Mouse (Mus musculus): Measurements from ENCODE around the gene Mtrf1l.

Gene Mtrf1l

GRCm38 (mm10) chr10:5805243-5805730, 18.4 kb downstream of the Mtrf1l start, which contains the start of gene Fbxo5:
Fbxo5 (minus strand) TSS chr10:5805600.
- peak; percentile 81 for DNase-seq (ENCODE audit: extremely low spot score, low read depth, low spot score)

- DNase-seq (ENCODE audit: extremely low spot score, low read depth, low spot score): no peak
These were observed 19.0 kb downstream of the Mtrf1l start for GRCm38 (mm10) chr10:5804691-5805156.

GRCm38 (mm10) chr10:5803739-5804138, 20.0 kb downstream of the Mtrf1l start:
- no peak for DNase-seq (ENCODE audit: extremely low spot score, low read depth, low spot score)

- DNase-seq (ENCODE audit: extremely low spot score, low read depth, low spot score): no peak
These were observed 20.8 kb downstream of the Mtrf1l start for GRCm38 (mm10) chr10:5802866-5803265.

- DNase-seq (ENCODE audit: extremely low spot score, low read depth, low spot score): no peak
These were observed 23.2 kb downstream of the Mtrf1l start for GRCm38 (mm10) chr10:5800490-5800889.

- DNase-seq (ENCODE audit: extremely low spot score, low read depth, low spot score): no peak
These were observed 25.6 kb downstream of the Mtrf1l start for GRCm38 (mm10) chr10:5798069-5798468.

- no peak for DNase-seq (ENCODE audit: extremely low spot score, low read depth, low spot score)
These were observed 33.1 kb downstream of the Mtrf1l start for GRCm38 (mm10) chr10:5790657-5791056.

- DNase-seq (ENCODE audit: extremely low spot score, low read depth, low spot score): no peak
These were observed 36.8 kb downstream of the Mtrf1l start for GRCm38 (mm10) chr10:5786923-5787322.
